ENCODE assay signal across 28 mouse cellular contexts in genomic region chr17:3736936-3737335, GRCm38 (mm10). TPM values are rescaled to one million over a fixed set of nuclear protein-coding genes. Genes with fewer than 3 reads are reported as not detected.
A peak's percentile ranks its signal among the peaks of the same experiment; 100 is the strongest.
DNase-seq lines count a peak whose midpoint lies in the region; ATAC-seq and TF ChIP-seq lines count a peak whose summit lies in the region.
"Had no signal": no experiment of that assay in that cellular context is flagged by ENCODE, and none has a peak within 500 bp of the region (broad histone marks: within the 10 kb centered on the region; RNA-seq: fewer than 3 reads in every experiment).

No protein-coding gene starts in this region.

- no peak overlapping the region for H3K27ac ChIP-seq in kidney, adult 2 months (ENCODE audit: insufficient read depth, low read depth, low read length)
- no peak overlapping the region for H3K27ac ChIP-seq in neural tube, embryonic 15.5 days (replicated peaks)
- H3K27ac ChIP-seq: forebrain, embryonic 13.5 days; left cerebral cortex, adult 2 months; midbrain, embryonic 13.5 days; stomach, postnatal 0 days had no signal

- no peaks in the 10 kb centered on the region for H3K9me3 ChIP-seq in neural tube, embryonic 15.5 days (replicated peaks)
- H3K9me3 ChIP-seq: forebrain, embryonic 13.5 days; midbrain, embryonic 13.5 days had no signal

- no peak overlapping the region for H3K9ac ChIP-seq in neural tube, embryonic 15.5 days (replicated peaks)
- H3K9ac ChIP-seq: forebrain, embryonic 13.5 days; midbrain, embryonic 13.5 days had no signal

- H3K36me3 ChIP-seq in kidney, adult 2 months (ENCODE audit: control insufficient read depth, insufficient read depth, low read length): no peaks in the 10 kb centered on the region
- no peaks in the 10 kb centered on the region for H3K36me3 ChIP-seq in neural tube, embryonic 15.5 days
- H3K36me3 ChIP-seq: midbrain, embryonic 13.5 days had no signal

- no peak for TF ChIP-seq POLR2A in kidney, adult 2 months (IDR thresholded peaks at IDR 0.05; ENCODE audit: low read depth, low read length)

- H3K4me2 ChIP-seq in neural tube, embryonic 15.5 days: no peak overlapping the region
- H3K4me2 ChIP-seq: forebrain, embryonic 13.5 days; midbrain, embryonic 13.5 days had no signal

- peak; percentile 3 to 4 for DNase-seq in kidney, postnatal 4 days
- DNase-seq in kidney, adult 2 months: no peak
- DNase-seq in Muller cell, postnatal 12 days (ENCODE audit: inconsistent ontology term): peak; percentile 12
- peak; percentile 55 for DNase-seq in adrenal gland, adult 8-10 months
- DNase-seq in brain, embryonic 18.5 days (ENCODE audit: low read depth, low spot score): peak; percentile 22
- DNase-seq in frontal cortex, postnatal 14 days (ENCODE audit: low spot score in 2 of 2): no peak
- DNase-seq: cerebellum, adult 11-12 months; cerebellum, postnatal 25 days; embryo, embryonic 11 days; gastrocnemius, postnatal 25 days; left cerebral cortex, postnatal 4 days; liver; right cerebral cortex, postnatal 4 days had no signal

- H3K4me3 ChIP-seq in kidney, adult 2 months (ENCODE audit: insufficient read depth, low read depth, low read length): no peak overlapping the region
- H3K4me3 ChIP-seq in neural tube, embryonic 15.5 days (replicated peaks): no peak overlapping the region
- H3K4me3 ChIP-seq: forebrain, embryonic 13.5 days; left cerebral cortex, adult 2 months; midbrain, embryonic 13.5 days; myocyte had no signal

- 66% methylated on average over 2 of the region's 2 CpGs for WGBS in kidney, adult 2 months
- WGBS in neural tube, embryonic 15.5 days: 64% methylated on average over 2 of the region's 2 CpGs

- H3K27me3 ChIP-seq in kidney, adult 2 months (replicated peaks; ENCODE audit: control insufficient read depth, insufficient read depth, low read length): no peaks in the 10 kb centered on the region
- H3K27me3 ChIP-seq in neural tube, embryonic 15.5 days (replicated peaks): no peaks in the 10 kb centered on the region
- H3K27me3 ChIP-seq: forebrain, embryonic 13.5 days; midbrain, embryonic 13.5 days had no signal

- H3K4me1 ChIP-seq in kidney, adult 2 months (ENCODE audit: control insufficient read depth, insufficient read depth, low read length): no peaks in the 10 kb centered on the region
- no peaks in the 10 kb centered on the region for H3K4me1 ChIP-seq in neural tube, embryonic 15.5 days
- H3K4me1 ChIP-seq: forebrain, embryonic 13.5 days; midbrain, embryonic 13.5 days had no signal

- no peak for TF ChIP-seq CTCF in kidney, adult 2 months (conservative IDR thresholded peaks at IDR 0.05; ENCODE audit: insufficient read depth, insufficient read length, low read depth, low read length)

- ATAC-seq in neural tube, embryonic 15.5 days (ENCODE audit: low FRiP score): no peak
- ATAC-seq: forebrain, embryonic 13.5 days; hindbrain, embryonic 16.5 days; intestine, embryonic 16.5 days; midbrain, embryonic 13.5 days had no signal

RNA-seq across cellular contexts. Expression of gene Nox3, which starts 40.9 kb away (rescaled TPM):
- polyA plus RNA-seq in kidney, adult 2 months (2012; rRNA removed): not detected in 2 replicates
- total RNA-seq in adrenal gland, adult 8-10 months (2022): not detected
- polyA plus RNA-seq in neural tube, embryonic 15.5 days (2015; fragmentation: Nextera tagmentation; extraction: Ambion mirVana): not detected in 2 replicates
- total RNA-seq: gastrocnemius, postnatal 25 days; hematopoietic stem cell, adult 5-6 weeks; layer of hippocampus, adult 8-10 months; megakaryocyte, adult 5-6 weeks had no signal
- polyA plus RNA-seq: forebrain, embryonic 13.5 days; heart, embryonic 16.5 days; hindbrain, embryonic 16.5 days; intestine, embryonic 16.5 days; kidney, embryonic 16.5 days; liver, embryonic 16.5 days; midbrain, embryonic 13.5 days; myocyte; neural tube, embryonic 14.5 days; stomach, postnatal 0 days had no signal

Comparison
In these comparisons a context has a peak if more than half of its experiments do, and no peak if none do; other contexts are left out.
1. DNase-seq: peak in kidney, postnatal 4 days (2 of 2), Muller cell, postnatal 12 days (single experiment), adrenal gland, adult 8-10 months (single experiment) and brain, embryonic 18.5 days (single experiment); none in kidney, adult 2 months (single experiment) and frontal cortex, postnatal 14 days (0 of 2).